11 mouse cellular contexts compared by ENCODE assay signal in genomic region chr9:49692791-49693190, GRCm38 (mm10).
"Had no signal": no experiment of that assay in that cellular context is flagged by ENCODE, and none has a peak within 500 bp of the region (broad histone marks: within the 10 kb centered on the region; RNA-seq: fewer than 3 reads in every experiment).

No protein-coding gene starts in this region.

- DNase-seq: kidney, adult 2 months; kidney, postnatal 25 days; layer of hippocampus, adult 9-11 months; liver, embryonic 13.5 days; lung, adult 2 months; thymus, adult 18-20 months; thymus, postnatal 36 days had no signal

- H3K9me3 ChIP-seq: liver, embryonic 13.5 days; midbrain, embryonic 10.5 days had no signal

- H3K36me3 ChIP-seq: liver, embryonic 13.5 days; midbrain, embryonic 10.5 days had no signal

- H3K27ac ChIP-seq: kidney, postnatal 0 days; layer of hippocampus, adult 2 months; liver, embryonic 13.5 days; midbrain, embryonic 10.5 days had no signal

- H3K4me1 ChIP-seq: liver, embryonic 13.5 days; megakaryocyte, embryonic 14.5 days had no signal

- H3K4me3 ChIP-seq: layer of hippocampus, adult 2 months; liver, embryonic 13.5 days; megakaryocyte, embryonic 14.5 days; midbrain, embryonic 10.5 days had no signal

- H3K4me2 ChIP-seq: liver, embryonic 13.5 days had no signal

- H3K9ac ChIP-seq: liver, embryonic 13.5 days had no signal

- H3K27me3 ChIP-seq: liver, embryonic 13.5 days; megakaryocyte, embryonic 14.5 days had no signal
